Mouse (Mus musculus) cerebellum, adult 2 months (tissue): ENCODE measurements around the gene Nphs2. TPM values are rescaled to one million over a fixed set of nuclear protein-coding genes. Genes with fewer than 3 reads are reported as not detected.
"Not testable (repeated sequence)": the region's sequence is repeated elsewhere in the genome, so short reads cannot be mapped to it uniquely, and the experiment has no call there.

ENCODE experiments used
- DNase-seq, 2 experiments: peaks; one replicate each; pipeline ENCODE4 v3.0.0; 2021
- H3K27ac ChIP-seq: fragments of 200-500 bp; 2 replicates; pipeline ENCODE4 v1.5.1; 2012; ENCODE audit warnings: low read length, control low read depth, inconsistent platforms; ENCODE audit not compliant: insufficient read depth
- H3K27me3 ChIP-seq: fragments of 200-500 bp; 2 replicates; pipeline ENCODE4 v1.6.1; 2012; ENCODE audit warnings: inconsistent platforms, mild to moderate bottlenecking, low read length, moderate library complexity; ENCODE audit not compliant: control insufficient read depth, insufficient read depth
- H3K4me1 ChIP-seq: fragments of 200-500 bp; 2 replicates; pipeline ENCODE4 v1.6.1; 2011; ENCODE audit warnings: low read length; ENCODE audit not compliant: control insufficient read depth, insufficient read depth
- H3K4me3 ChIP-seq: fragments of 200-500 bp; replicated peaks from 2 replicates; pipeline ENCODE3; 2011; ENCODE audit warnings: mild to moderate bottlenecking, low read depth, low read length, control low read depth; ENCODE audit not compliant: insufficient read depth
- CTCF ChIP-seq: fragments of 200-500 bp; IDR thresholded peaks from 2 replicates; pipeline ENCODE4 v1.5.1; 2011; ENCODE audit warnings: low read depth, mild to moderate bottlenecking, control low read depth, low read length, moderate library complexity, borderline replicate concordance; ENCODE audit not compliant: insufficient read depth
- POLR2A ChIP-seq: fragments of 200-500 bp; IDR thresholded peaks from 2 replicates; pipeline ENCODE4 v1.6.1; 2011; ENCODE audit warnings: low read length, control low read depth, borderline replicate concordance; ENCODE audit not compliant: insufficient read depth
- WGBS: fragments of 180-500 bp; shearing (Covaris S2); methylation state at CpG from one replicate; pipeline ENCODE4 v1.1.7; 2018; 5-methylcytosine and 5-hydroxymethylcytosine counted together
- polyA plus RNA-seq: library from polyadenylated mRNA; depleted of rRNA; stranded (reverse); fragments of >200 nt; gene quantifications from 2 replicates; pipeline ENCODE4 v1.2.3, GENCODE M21; 2012; rRNA removed

Nphs2 gene
- polyA plus RNA-seq: 0.03 and 0.10 TPM in 2 replicates

DNA sequence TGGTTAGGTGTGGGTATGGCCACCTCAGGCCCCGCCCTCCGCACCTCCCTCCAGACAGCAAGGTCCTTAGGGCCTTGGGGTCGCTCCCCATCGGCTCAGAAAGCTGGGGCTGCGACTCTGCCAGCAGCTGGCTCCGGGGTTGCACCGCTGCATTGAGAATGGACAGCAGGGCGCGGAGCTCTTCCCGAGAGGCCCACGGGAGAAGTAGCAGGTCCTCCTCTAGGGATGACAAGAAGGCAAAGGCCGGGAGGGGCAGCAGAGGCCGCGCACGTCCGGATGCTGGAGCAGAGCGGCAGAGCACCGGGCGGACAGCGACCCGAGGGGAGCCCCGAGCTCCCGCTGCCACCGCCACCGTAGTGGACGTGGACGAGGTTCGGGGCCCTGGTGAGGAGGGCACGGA, at the start of gene Nphs2:
Nphs2 (plus strand) TSS at position 98 of the 400 bp plus-strand sequence.
- no peak within 1 kb of the TSS for H3K4me3 ChIP-seq
- no peak for TF ChIP-seq CTCF
- whole genome bisulfite sequencing: 7% methylated on average over 29 of the region's 29 CpGs
- DNase-seq: no peak
- no peaks in the 10 kb centered on the region; the same call in 1 of the 2 replicates for H3K27me3 ChIP-seq
- H3K27ac ChIP-seq: no peak within 1 kb of the TSS
- no peaks in the 10 kb centered on the region for H3K4me1 ChIP-seq

DNA sequence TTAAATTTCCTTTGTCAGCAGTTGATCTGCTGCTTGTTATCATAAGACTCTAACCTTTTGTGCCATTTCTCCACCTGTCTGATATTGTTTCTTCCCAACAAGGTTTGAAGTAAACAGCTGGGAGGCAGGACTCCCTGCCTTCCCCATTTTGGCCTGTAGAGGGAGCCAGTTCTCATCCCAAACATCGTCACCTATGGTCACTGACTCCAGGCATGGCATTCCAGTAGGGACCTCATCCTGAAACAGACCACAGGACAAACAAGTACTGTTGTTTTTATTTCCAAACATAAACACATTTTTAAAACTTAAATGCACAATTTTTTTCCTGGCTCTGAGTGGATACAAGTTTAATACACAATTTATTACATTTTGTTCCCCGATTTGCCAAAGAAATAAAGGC, 47.2 kb upstream of the Nphs2 start:
- no peak overlapping the region for H3K4me3 ChIP-seq
- WGBS: 50% methylated on average over 2 of the region's 2 CpGs
- H3K27ac ChIP-seq: no peak overlapping the region
- H3K27me3 ChIP-seq: no peaks in the 10 kb centered on the region
- TF ChIP-seq CTCF (peak; percentile 87), POLR2A (no peak)
- H3K4me1 ChIP-seq: no peaks in the 10 kb centered on the region
- DNase-seq: peak; percentile 42 to 62

DNA sequence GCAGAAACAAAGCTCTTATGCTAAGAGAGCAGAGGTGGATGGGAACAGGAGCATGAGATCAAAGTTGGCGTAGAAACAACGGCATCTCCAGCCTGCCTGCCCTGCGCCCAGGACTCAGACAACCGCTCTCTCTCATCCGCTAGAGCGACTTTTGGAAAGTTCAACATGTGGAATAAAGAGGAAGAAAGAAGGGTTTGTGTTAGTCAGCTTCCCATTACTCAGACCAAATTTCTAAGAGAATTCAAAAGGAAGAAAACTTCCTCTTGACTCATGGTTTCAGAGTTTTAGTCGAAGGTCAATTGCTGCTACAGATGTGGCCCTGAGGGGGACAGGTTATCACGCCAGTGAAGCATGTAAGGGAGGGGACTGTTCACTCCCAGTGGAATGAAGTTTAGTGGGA, 46.6 kb upstream of the Nphs2 start:
- 87% methylated on average over 8 of the region's 8 CpGs for WGBS
- TF ChIP-seq POLR2A: no peak
- Histone ChIP-seq H3K4me1 (no peaks in the 10 kb centered on the region), H3K27ac (no peak overlapping the region), H3K27me3 (no peaks in the 10 kb centered on the region), H3K4me3 (no peak overlapping the region)
- DNase-seq: no peak

- 44% methylated on average over 3 of the region's 3 CpGs for WGBS
- not testable (repeated sequence) for H3K27ac ChIP-seq, H3K4me3 ChIP-seq, H3K4me1 ChIP-seq, H3K27me3 ChIP-seq, DNase-seq
Measured at GRCm38 (mm10) chr1:156268546-156268945, 42.0 kb upstream of the Nphs2 start.

GRCm38 (mm10) chr1:156270471-156270870, 40.1 kb upstream of the Nphs2 start:
- Histone ChIP-seq H3K27ac (no peak overlapping the region), H3K4me1 (no peaks in the 10 kb centered on the region), H3K27me3 (no peaks in the 10 kb centered on the region), H3K4me3 (no peak overlapping the region)
- TF ChIP-seq POLR2A: no peak
- TF ChIP-seq CTCF: no peak
- no peak for DNase-seq
- 85% methylated on average over 9 of the region's 9 CpGs for WGBS

DNA sequence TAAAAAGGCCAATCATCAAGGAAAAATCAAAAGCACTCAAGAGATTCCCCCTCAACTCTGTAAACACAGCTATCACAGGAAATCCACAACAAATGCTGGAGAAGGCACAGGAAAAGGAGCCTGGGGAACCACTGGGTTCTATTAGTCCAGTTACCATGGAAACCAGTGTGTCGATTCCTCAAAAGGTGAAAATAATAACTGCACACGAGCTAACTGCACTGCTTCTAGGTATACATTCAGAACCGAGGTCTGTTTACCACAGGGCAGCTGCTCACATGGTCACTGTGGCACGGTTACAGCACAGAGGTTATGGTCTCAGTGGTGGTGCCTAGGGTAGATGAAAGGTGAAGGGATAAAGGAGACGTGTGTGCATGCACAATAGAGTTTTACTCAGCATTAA, 38.9 kb upstream of the Nphs2 start:
- Histone ChIP-seq H3K27ac (no peak overlapping the region), H3K4me1 (no peaks in the 10 kb centered on the region), H3K4me3 (no peak overlapping the region), H3K27me3 (no peaks in the 10 kb centered on the region)
- no peak for TF ChIP-seq CTCF
- TF ChIP-seq POLR2A: no peak
- WGBS: 56% methylated on average over 5 of the region's 5 CpGs
- no peak for DNase-seq

GRCm38 (mm10) chr1:156273647-156274046, 36.9 kb upstream of the Nphs2 start:
- H3K4me1 ChIP-seq: no peaks in the 10 kb centered on the region
- WGBS: 68% methylated on average over 7 of the region's 7 CpGs
- DNase-seq: no peak
- H3K27ac ChIP-seq: no peak overlapping the region
- no peak overlapping the region for H3K4me3 ChIP-seq
- no peak for TF ChIP-seq POLR2A
- no peak for TF ChIP-seq CTCF
- H3K27me3 ChIP-seq: no peaks in the 10 kb centered on the region

DNA sequence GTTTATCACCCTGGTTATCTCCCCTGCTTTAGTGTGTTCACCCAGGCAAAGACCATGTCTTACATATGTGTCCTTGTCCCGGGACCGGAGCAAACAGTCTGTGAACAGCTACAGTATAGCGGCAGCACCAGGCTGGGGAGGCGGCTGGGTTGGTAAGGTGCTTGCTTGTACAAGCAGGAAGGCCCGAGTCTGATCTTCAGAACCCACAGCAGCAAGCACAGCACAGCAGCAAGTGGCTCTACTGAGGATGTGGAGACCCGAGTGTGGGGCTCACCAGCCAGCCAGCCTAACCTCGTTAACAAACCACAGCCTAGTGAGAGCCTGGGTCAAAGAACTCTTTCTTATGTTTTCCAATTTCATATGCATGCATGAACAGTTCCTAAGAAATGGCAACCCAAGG, 30.4 kb upstream of the Nphs2 start:
- Histone ChIP-seq H3K4me1 (no peaks in the 10 kb centered on the region), H3K27ac (no peak overlapping the region), H3K4me3 (no peak overlapping the region), H3K27me3 (no peaks in the 10 kb centered on the region)
- no peak for TF ChIP-seq CTCF
- no peak for TF ChIP-seq POLR2A
- DNase-seq: no peak
- 78% methylated on average over 7 of the region's 7 CpGs for WGBS

GRCm38 (mm10) chr1:156284207-156284606, 26.3 kb upstream of the Nphs2 start:
- Histone ChIP-seq H3K4me3 (no peak overlapping the region), H3K27me3 (no peaks in the 10 kb centered on the region), H3K4me1 (no peaks in the 10 kb centered on the region), H3K27ac (no peak overlapping the region)
- WGBS: 63% methylated on average over 10 of the region's 10 CpGs
- no peak for DNase-seq
- TF ChIP-seq POLR2A (no peak), CTCF (no peak)
